Mouse (Mus musculus) ES-E14 (cell line): Measurements from ENCODE around the gene Arl6ip4. TPM values are rescaled to one million over a fixed set of nuclear protein-coding genes. Genes with fewer than 3 reads are reported as not detected.
A peak's percentile ranks its signal among the peaks of the same experiment; 100 is the strongest.

Experiments
- DNase-seq: peaks from one replicate; pipeline ENCODE4 v3.0.0-alpha.2; 2013; ENCODE audit warnings: low read depth, low spot score
- H3K27ac ChIP-seq: 2 replicates; pipeline ENCODE4 v1.5.1; 2012; ENCODE audit warnings: low read depth, mild to moderate bottlenecking, low read length, moderate library complexity, mixed read lengths; ENCODE audit not compliant: poor library complexity, insufficient read depth, severe bottlenecking
- H3K36me3 ChIP-seq: 2 replicates; pipeline ENCODE4 v1.6.1; 2012; ENCODE audit warnings: mild to moderate bottlenecking, low read length, moderate library complexity, mixed read lengths; ENCODE audit not compliant: control insufficient read depth, poor library complexity, insufficient read depth, severe bottlenecking
- H3K4me1 ChIP-seq, 2 experiments: fragments of 150-350 bp in 1 of 2; sonication (generic) in 1 of 2; 2 replicates each; pipeline ENCODE4 v1.6.1; 2012; ENCODE audit warnings: low read length in 2 of 2, mild to moderate bottlenecking in 1 of 2, mixed read lengths in 1 of 2; ENCODE audit not compliant: control insufficient read depth in 2 of 2, insufficient read depth in 2 of 2, poor library complexity in 1 of 2
- H3K4me3 ChIP-seq, 2 experiments: fragments of 150-350 bp in 1 of 2; sonication (generic) in 1 of 2; 2 replicates each; pipeline ENCODE4 v1.5.1; 2012; ENCODE audit warnings: low read length in 2 of 2, low read depth in 1 of 2, mild to moderate bottlenecking in 1 of 2, mixed read lengths in 1 of 2; ENCODE audit not compliant: insufficient read depth in 1 of 2, poor library complexity in 1 of 2, severe bottlenecking in 1 of 2
- H3K9ac ChIP-seq: 2 replicates; pipeline ENCODE4 v1.6.1; 2012; ENCODE audit warnings: low read depth, mild to moderate bottlenecking, low read length, mixed read lengths; ENCODE audit not compliant: poor library complexity, insufficient read depth, severe bottlenecking
- H3K9me3 ChIP-seq: fragments of 150-350 bp; sonication (generic); 2 replicates; pipeline ENCODE4 v1.6.1; 2012; ENCODE audit warnings: low read depth, mild to moderate bottlenecking, low read length; ENCODE audit not compliant: control insufficient read depth, insufficient read depth
- CHD2 ChIP-seq: IDR thresholded peaks from 2 replicates; pipeline ENCODE4 v1.6.1; 2014; ENCODE audit warnings: mild to moderate bottlenecking, low read depth, low read length, inconsistent platforms
- HCFC1 ChIP-seq: IDR thresholded peaks from 2 replicates; pipeline ENCODE4 v1.6.1; 2012; ENCODE audit warnings: low read length, inconsistent platforms, borderline replicate concordance; ENCODE audit not compliant: insufficient read depth
- MAFK ChIP-seq: IDR thresholded peaks from 2 replicates; pipeline ENCODE4 v1.6.1; 2014; ENCODE audit warnings: mild to moderate bottlenecking, low read depth, low read length, inconsistent platforms; ENCODE audit not compliant: insufficient read depth
- ZC3H11A ChIP-seq: IDR thresholded peaks from 2 replicates; pipeline ENCODE4 v1.6.1; 2012; ENCODE audit warnings: low read depth, mild to moderate bottlenecking, inconsistent platforms, low read length, borderline replicate concordance
- ZNF384 ChIP-seq: IDR thresholded peaks from 2 replicates; pipeline ENCODE4 v1.6.1; 2012; ENCODE audit warnings: low read depth, low read length, inconsistent platforms
- in situ Hi-C, 2 experiments: fragments of 600-800 bp; cut with MboI; formaldehyde crosslinking; loops; one replicate each; pipeline ENCODE4 v1.15.1; 2025; ENCODE audit warnings: low sequenced_read_pairs in 2 of 2, inconsistent platforms in 1 of 2; ENCODE audit not compliant: unreplicated experiment in 2 of 2
- total RNA-seq: library from RNA; depleted of rRNA; stranded (reverse); fragments of 300-350 nt; gene quantifications from 2 replicates; pipeline ENCODE4 v1.2.3, GENCODE M21; 2012

The Arl6ip4 gene
- total RNA-seq, 1 experiment, result 37.9 TPM

DNA sequence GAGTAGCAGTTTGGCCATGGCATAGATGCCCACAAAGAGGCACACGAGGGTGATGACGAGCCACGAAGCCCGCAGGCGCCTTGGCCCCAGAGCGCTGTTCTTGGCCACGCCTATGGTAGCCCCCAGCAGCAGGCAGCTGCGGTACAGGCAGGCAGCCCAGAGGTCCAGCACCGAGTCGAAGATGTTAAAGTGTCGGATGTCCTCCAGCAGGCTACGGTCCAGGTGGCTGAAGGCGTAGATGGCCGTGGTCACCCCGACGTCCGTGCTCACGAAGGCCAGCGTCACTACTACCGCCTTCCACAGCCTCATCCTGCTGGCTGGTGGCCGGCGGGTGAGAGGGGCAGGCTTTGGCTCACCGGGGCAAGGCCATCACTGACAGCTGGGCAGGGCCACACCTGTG, 26.0 kb upstream of the Arl6ip4 start:
- no peaks in the 10 kb centered on the region for H3K36me3 ChIP-seq
- TF ChIP-seq ZC3H11A (no peak), HCFC1 (no peak), ZNF384 (no peak), MAFK (no peak), CHD2 (no peak)
- no peak overlapping the region for H3K27ac ChIP-seq
- no peak overlapping the region; the same call in 1 of the 2 replicates for H3K9ac ChIP-seq
- no peak for DNase-seq
- H3K9me3 ChIP-seq, result no peaks in the 10 kb centered on the region
- in situ Hi-C loops, result no loop called here
- H3K4me3 ChIP-seq, result peak overlapping the region; percentile 48 to 53; a peak in 3 of 4 replicates
- peaks cover 0 to 6% of the 10 kb centered on the region in 2 experiments; a peak in 2 of 4 replicates for H3K4me1 ChIP-seq

- no peak for DNase-seq
- in situ Hi-C loops, result no loop called here
- H3K9ac ChIP-seq, result no peak overlapping the region
- H3K36me3 ChIP-seq, result no peaks in the 10 kb centered on the region
- H3K4me1 ChIP-seq, result peaks cover 0 to 9% of the 10 kb centered on the region in 2 experiments; a peak in 2 of 4 replicates
- TF ChIP-seq HCFC1 (no peak), ZC3H11A (no peak), MAFK (no peak), CHD2 (no peak), ZNF384 (no peak)
- H3K4me3 ChIP-seq, result no peak overlapping the region
- no peak overlapping the region for H3K27ac ChIP-seq
- no peaks in the 10 kb centered on the region for H3K9me3 ChIP-seq
Observed at GRCm38 (mm10) chr5:124091951-124092406, 23.9 kb upstream of the Arl6ip4 start.

GRCm38 (mm10) chr5:124093120-124093794, 22.6 kb upstream of the Arl6ip4 start:
- H3K9me3 ChIP-seq, result no peaks in the 10 kb centered on the region
- H3K4me1 ChIP-seq, result peaks cover 0 to 9% of the 10 kb centered on the region in 2 experiments; a peak in 2 of 4 replicates
- H3K4me3 ChIP-seq, result no peak overlapping the region
- no peak for DNase-seq
- in situ Hi-C loops, result no loop called here
- no peak for TF ChIP-seq ZNF384
- TF ChIP-seq HCFC1, result no peak
- TF ChIP-seq MAFK, result no peak
- TF ChIP-seq ZC3H11A, result no peak
- TF ChIP-seq CHD2, result no peak
- H3K9ac ChIP-seq, result no peak overlapping the region
- no peak overlapping the region for H3K27ac ChIP-seq
- no peaks in the 10 kb centered on the region for H3K36me3 ChIP-seq

- in situ Hi-C loops, result no loop called here
Observed at GRCm38 (mm10) chr5:124093852-124094604, 21.9 kb upstream of the Arl6ip4 start.

More at GRCm38 (mm10) chr5:124093852-124094604, 21.9 kb upstream of the Arl6ip4 start:
- Histone ChIP-seq H3K4me1 (peaks cover 0 to 9% of the 10 kb centered on the region in 2 experiments; a peak in 2 of 4 replicates), H3K27ac (no peak overlapping the region), H3K4me3 (no peak overlapping the region), H3K9ac (no peak overlapping the region), H3K9me3 (no peaks in the 10 kb centered on the region), H3K36me3 (no peaks in the 10 kb centered on the region)
- DNase-seq, result no peak
- TF ChIP-seq CHD2 (no peak), ZC3H11A (no peak), ZNF384 (no peak), HCFC1 (no peak), MAFK (no peak)
